Mouse (Mus musculus) MEL (cell line): ENCODE data around the gene Glul.
"Not testable (repeated sequence)": the region's sequence is repeated elsewhere in the genome, so short reads cannot be mapped to it uniquely, and the experiment has no call there.

ENCODE experiments used
- CHD1 ChIP-seq: IDR thresholded peaks from 2 replicates; pipeline ENCODE4 v1.6.1; 2012; ENCODE audit warnings: low read depth, mild to moderate bottlenecking, inconsistent platforms, low read length, improper control_type of control experiment
- CTCF ChIP-seq, 3 experiments: IDR thresholded peaks in 2 of 3; conservative IDR thresholded peaks in 1 of 3; 2 replicates each; pipeline ENCODE4 v1.5.1; 2011 to 2012; ENCODE audit warnings: low read length in 3 of 3, low read depth in 2 of 3, mild to moderate bottlenecking in 2 of 3, improper control_type of control experiment in 1 of 3, inconsistent platforms in 1 of 3, mixed read lengths in 1 of 3, moderate library complexity in 1 of 3; ENCODE audit not compliant: control insufficient read depth in 1 of 3, insufficient read depth in 1 of 3, poor library complexity in 1 of 3, severe bottlenecking in 1 of 3
- ELF1 ChIP-seq: IDR thresholded peaks from 2 replicates; pipeline ENCODE4 v1.6.1; 2014; ENCODE audit warnings: low read depth, mild to moderate bottlenecking, inconsistent platforms, low read length, improper control_type of control experiment, moderate library complexity
- EP300 ChIP-seq, 2 experiments: IDR thresholded peaks; 2 replicates each; pipeline ENCODE4 v1.6.1; 2011; ENCODE audit warnings: improper control_type of control experiment in 2 of 2, low read length in 2 of 2, low read depth in 1 of 2, mild to moderate bottlenecking in 1 of 2
- ETS1 ChIP-seq: IDR thresholded peaks from 2 replicates; pipeline ENCODE4 v1.6.1; 2012; ENCODE audit warnings: low read depth, mild to moderate bottlenecking, inconsistent platforms, low read length, improper control_type of control experiment, moderate library complexity
- GATA1 ChIP-seq: IDR thresholded peaks from 2 replicates; pipeline ENCODE4 v1.6.1; 2011; ENCODE audit warnings: low read depth, low read length, improper control_type of control experiment
- JUND ChIP-seq: IDR thresholded peaks from 2 replicates; pipeline ENCODE4 v1.6.1; 2011; ENCODE audit warnings: low read depth, mild to moderate bottlenecking, improper control_type of control experiment, low read length
- MAX ChIP-seq: IDR thresholded peaks from 2 replicates; pipeline ENCODE4 v1.6.1; 2011; ENCODE audit warnings: low read length, improper control_type of control experiment
- MXI1 ChIP-seq: IDR thresholded peaks from 2 replicates; pipeline ENCODE4 v1.6.1; 2011; ENCODE audit warnings: mild to moderate bottlenecking, low read depth, low read length, improper control_type of control experiment
- MYB ChIP-seq: IDR thresholded peaks from 2 replicates; pipeline ENCODE4 v1.6.1; 2011; ENCODE audit warnings: mild to moderate bottlenecking, low read depth, low read length, improper control_type of control experiment
- NELFE ChIP-seq: IDR thresholded peaks from 2 replicates; pipeline ENCODE4 v1.6.1; 2011; ENCODE audit warnings: low read depth, low read length, improper control_type of control experiment
- TAL1 ChIP-seq: IDR thresholded peaks from 2 replicates; pipeline ENCODE4 v1.6.1; 2012; ENCODE audit warnings: mild to moderate bottlenecking, inconsistent platforms, low read length, moderate library complexity, mixed read lengths
- TCF12 ChIP-seq: IDR thresholded peaks from 2 replicates; pipeline ENCODE4 v1.6.1; 2014; ENCODE audit warnings: low read depth, mild to moderate bottlenecking, inconsistent platforms, low read length, improper control_type of control experiment, moderate library complexity
- ZC3H11A ChIP-seq: IDR thresholded peaks from 2 replicates; pipeline ENCODE4 v1.6.1; 2012; ENCODE audit warnings: low read depth, mild to moderate bottlenecking, inconsistent platforms, low read length, improper control_type of control experiment

DNA sequence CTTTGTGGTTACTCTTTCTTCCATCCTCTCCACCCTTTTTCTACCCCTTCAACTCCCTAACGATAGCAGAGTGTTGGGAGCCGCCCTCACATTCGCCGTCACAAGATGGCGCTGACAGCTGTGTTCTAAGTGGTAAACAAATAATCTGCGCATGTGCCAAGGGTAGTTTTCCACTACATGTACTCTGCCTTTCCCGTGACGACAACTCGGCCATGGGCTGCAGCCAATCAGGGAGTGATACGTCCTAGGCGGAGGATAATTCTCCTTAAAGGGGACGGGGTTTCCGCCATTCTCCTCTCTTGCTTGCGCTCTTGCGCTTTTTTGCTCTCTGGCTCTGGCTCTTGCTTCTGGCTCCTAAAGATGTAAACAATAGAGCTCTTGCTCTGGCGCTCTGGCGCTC is 19.4 kb upstream of the Glul start:
- not testable (repeated sequence) for TF ChIP-seq EP300 (IDR thresholded peaks at IDR 0.05; ENCODE audit: low read depth in 1 of 2, low read length in 2 of 2); TCF12; MAX; NELFE; ZC3H11A; MYB; CTCF (IDR thresholded peaks at IDR 0.05 in 2 of 3, conservative IDR thresholded peaks at IDR 0.05 in 1 of 3; ENCODE audit: control insufficient read depth in 1 of 3, insufficient read depth in 1 of 3, low read depth in 2 of 3, low read length in 3 of 3, poor library complexity in 1 of 3, severe bottlenecking in 1 of 3); TAL1; ELF1; ETS1; CHD1; GATA1; JUND; MXI1
